Mouse (Mus musculus) hindbrain, embryonic 13.5 days (tissue): ENCODE measurements around the gene Pex16. TPM values are rescaled to one million over a fixed set of nuclear protein-coding genes. Genes with fewer than 3 reads are reported as not detected.

Experiments
- ATAC-seq: fragments of 200-750 bp; cut with Nextera tagmentation; 2 replicates; pipeline ENCODE4 v1.8.0; 2017; ENCODE audit warnings: moderate TSS enrichment; ENCODE audit not compliant: low FRiP score
- H3K27ac ChIP-seq: fragments of 300-500 bp; sonication (generic); 2 replicates; pipeline ENCODE4 v1.5.1; 2015; ENCODE audit warnings: inconsistent platforms, mild to moderate bottlenecking, moderate library complexity
- H3K27me3 ChIP-seq: fragments of 300-500 bp; sonication (generic); 2 replicates; pipeline ENCODE4 v1.6.1; 2015; ENCODE audit warnings: mild to moderate bottlenecking, inconsistent platforms
- H3K36me3 ChIP-seq: fragments of 300-500 bp; sonication (generic); 2 replicates; pipeline ENCODE4 v1.6.1; 2015; ENCODE audit warnings: mild to moderate bottlenecking, inconsistent platforms
- H3K4me1 ChIP-seq: fragments of 300-500 bp; sonication (generic); replicated peaks from 2 replicates; pipeline ENCODE4 v1.6.1; 2015; ENCODE audit warnings: inconsistent platforms
- H3K4me2 ChIP-seq: fragments of 300-500 bp; sonication (generic); 2 replicates; pipeline ENCODE4 v1.6.1; 2015; ENCODE audit warnings: inconsistent platforms, mild to moderate bottlenecking, moderate library complexity
- H3K4me3 ChIP-seq: fragments of 300-500 bp; sonication (generic); 2 replicates; pipeline ENCODE4 v1.5.1; 2015; ENCODE audit warnings: mild to moderate bottlenecking, inconsistent platforms
- H3K9ac ChIP-seq: fragments of 300-500 bp; sonication (generic); 2 replicates; pipeline ENCODE4 v1.6.1; 2015; ENCODE audit warnings: mild to moderate bottlenecking, inconsistent platforms
- H3K9me3 ChIP-seq: fragments of 300-500 bp; sonication (generic); 2 replicates; pipeline ENCODE4 v1.6.1; 2016; ENCODE audit warnings: inconsistent platforms
- WGBS: fragments of 180-500 bp; shearing (Covaris S2); methylation state at CpG from one replicate; pipeline ENCODE4 v1.1.7; 2015; 5-methylcytosine and 5-hydroxymethylcytosine counted together
- polyA plus RNA-seq: library from polyadenylated mRNA; unstranded; fragments of >200 nt; fragmentation: Nextera tagmentation; extraction: Ambion mirVana; gene quantifications from 2 replicates; pipeline ENCODE4 v1.2.1, GENCODE M21; 2015

The Pex16 gene
- polyA plus RNA-seq, 1 experiment from 2014 or later: 35.7 TPM

GRCm38 (mm10) chr2:92354224-92354623 lies 20.3 kb upstream of the Pex16 start:
- H3K36me3 ChIP-seq: peaks cover 73% of the 10 kb centered on the region
- no peak overlapping the region for H3K9ac ChIP-seq
- WGBS: 69% methylated on average over 6 of the region's 6 CpGs
- no peak overlapping the region for H3K4me3 ChIP-seq
- no peaks in the 10 kb centered on the region for H3K27me3 ChIP-seq
- H3K4me1 ChIP-seq: no peaks in the 10 kb centered on the region
- H3K27ac ChIP-seq: no peak overlapping the region
- ATAC-seq: no peak
- no peaks in the 10 kb centered on the region for H3K9me3 ChIP-seq
- H3K4me2 ChIP-seq: no peak overlapping the region

GRCm38 (mm10) chr2:92359301-92359700 lies 15.2 kb upstream of the Pex16 start:
- Histone ChIP-seq H3K4me3 (no peak overlapping the region), H3K4me2 (no peak overlapping the region), H3K27ac (no peak overlapping the region), H3K9me3 (no peaks in the 10 kb centered on the region), H3K9ac (no peak overlapping the region), H3K36me3 (peaks cover 77% of the 10 kb centered on the region), H3K27me3 (no peaks in the 10 kb centered on the region), H3K4me1 (peaks cover 8% of the 10 kb centered on the region; the same call in 1 of the 2 replicates)
- 92% methylated on average over 2 of the region's 2 CpGs for WGBS
- ATAC-seq: no peak

- WGBS: 62% methylated on average over 25 of the region's 25 CpGs
- H3K4me2 ChIP-seq: no peak overlapping the region
- H3K27ac ChIP-seq: peak overlapping the region; percentile 12
- peak overlapping the region; percentile 19; the same call in 1 of the 2 replicates for H3K9ac ChIP-seq
- H3K9me3 ChIP-seq: no peaks in the 10 kb centered on the region
- peaks cover 74% of the 10 kb centered on the region for H3K36me3 ChIP-seq
- ATAC-seq: no peak
- H3K27me3 ChIP-seq: no peaks in the 10 kb centered on the region
- peaks cover 8% of the 10 kb centered on the region; the same call in 1 of the 2 replicates for H3K4me1 ChIP-seq
- no peak overlapping the region for H3K4me3 ChIP-seq
These were observed 14.2 kb upstream of the Pex16 start for GRCm38 (mm10) chr2:92360186-92360823.

GRCm38 (mm10) chr2:92360893-92361292 lies 13.6 kb upstream of the Pex16 start:
- Histone ChIP-seq H3K9ac (no peak overlapping the region), H3K4me3 (no peak overlapping the region), H3K36me3 (peaks cover 71% of the 10 kb centered on the region), H3K27me3 (no peaks in the 10 kb centered on the region), H3K4me2 (no peak overlapping the region), H3K4me1 (peaks cover 8% of the 10 kb centered on the region; the same call in 1 of the 2 replicates), H3K9me3 (no peaks in the 10 kb centered on the region), H3K27ac (no peak overlapping the region)
- 24% methylated on average over 12 of the region's 12 CpGs for WGBS
- ATAC-seq: 0 out of 2 replicates have a peak, but pooled peaks have one; percentile 37

GRCm38 (mm10) chr2:92361795-92362194 lies 12.7 kb upstream of the Pex16 start:
- ATAC-seq: no peak
- Histone ChIP-seq H3K9ac (no peak overlapping the region), H3K9me3 (no peaks in the 10 kb centered on the region), H3K27ac (no peak overlapping the region), H3K27me3 (no peaks in the 10 kb centered on the region), H3K4me2 (no peak overlapping the region), H3K4me3 (no peak overlapping the region), H3K4me1 (peaks cover 8% of the 10 kb centered on the region; the same call in 1 of the 2 replicates), H3K36me3 (peaks cover 70% of the 10 kb centered on the region)
- WGBS: 86% methylated on average over 8 of the region's 8 CpGs

GRCm38 (mm10) chr2:92362571-92363228 lies 11.8 kb upstream of the Pex16 start:
- Histone ChIP-seq H3K4me1 (peaks cover 8% of the 10 kb centered on the region; the same call in 1 of the 2 replicates), H3K27ac (no peak overlapping the region), H3K9me3 (no peaks in the 10 kb centered on the region), H3K4me3 (no peak overlapping the region), H3K9ac (no peak overlapping the region), H3K4me2 (no peak overlapping the region), H3K36me3 (peaks cover 67% of the 10 kb centered on the region), H3K27me3 (no peaks in the 10 kb centered on the region)
- no peak for ATAC-seq
- 98% methylated on average over 6 of the region's 6 CpGs for WGBS

GRCm38 (mm10) chr2:92364086-92364485 lies 10.4 kb upstream of the Pex16 start:
- H3K36me3 ChIP-seq: peaks cover 53% of the 10 kb centered on the region
- H3K4me3 ChIP-seq: no peak overlapping the region
- no peaks in the 10 kb centered on the region for H3K9me3 ChIP-seq
- no peak overlapping the region for H3K27ac ChIP-seq
- no peak for ATAC-seq
- no peak overlapping the region for H3K9ac ChIP-seq
- peaks cover 8% of the 10 kb centered on the region for H3K27me3 ChIP-seq
- no peak overlapping the region for H3K4me2 ChIP-seq
- WGBS: 94% methylated on average over 4 of the region's 4 CpGs
- H3K4me1 ChIP-seq: peaks cover 8% of the 10 kb centered on the region; the same call in 1 of the 2 replicates

GRCm38 (mm10) chr2:92365568-92365967 lies 8.9 kb upstream of the Pex16 start:
- no peak overlapping the region for H3K4me3 ChIP-seq
- WGBS: 94% methylated on average over 10 of the region's 10 CpGs
- H3K4me1 ChIP-seq: peaks cover 8% of the 10 kb centered on the region
- no peak overlapping the region for H3K9ac ChIP-seq
- ATAC-seq: no peak
- peaks cover 38% of the 10 kb centered on the region for H3K36me3 ChIP-seq
- H3K27me3 ChIP-seq: peaks cover 23% of the 10 kb centered on the region
- no peak overlapping the region for H3K27ac ChIP-seq
- H3K4me2 ChIP-seq: no peak overlapping the region
- H3K9me3 ChIP-seq: no peaks in the 10 kb centered on the region

GRCm38 (mm10) chr2:92367383-92368029 lies 7.0 kb upstream of the Pex16 start:
- 46% methylated on average over 20 of the region's 20 CpGs for WGBS
- H3K4me2 ChIP-seq: no peak overlapping the region
- no peaks in the 10 kb centered on the region for H3K9me3 ChIP-seq
- no peak overlapping the region for H3K9ac ChIP-seq
- H3K36me3 ChIP-seq: peaks cover 30% of the 10 kb centered on the region
- ATAC-seq: no peak
- H3K4me1 ChIP-seq: peaks cover 27% of the 10 kb centered on the region
- no peak overlapping the region for H3K4me3 ChIP-seq
- no peak overlapping the region for H3K27ac ChIP-seq
- peaks cover 41% of the 10 kb centered on the region for H3K27me3 ChIP-seq

- H3K9me3 ChIP-seq: no peaks in the 10 kb centered on the region
- 12% methylated on average over 17 of the region's 19 CpGs for WGBS
- H3K4me2 ChIP-seq: peak overlapping the region; percentile 59
- H3K4me3 ChIP-seq: peak overlapping the region; percentile 38
- peaks cover 41% of the 10 kb centered on the region for H3K27me3 ChIP-seq
- ATAC-seq: no peak
- H3K27ac ChIP-seq: no peak overlapping the region
- peaks cover 45% of the 10 kb centered on the region for H3K4me1 ChIP-seq
- peak overlapping the region; percentile 66 for H3K9ac ChIP-seq
- H3K36me3 ChIP-seq: peaks cover 12% of the 10 kb centered on the region; the same call in 1 of the 2 replicates
These were observed 4.1 kb upstream of the Pex16 start for GRCm38 (mm10) chr2:92370375-92370774.

- peak overlapping the region; percentile 38 for H3K4me3 ChIP-seq
- no peak for ATAC-seq
- 2% methylated on average over 43 of the region's 45 CpGs for WGBS
- peak overlapping the region; percentile 59 for H3K4me2 ChIP-seq
- peak overlapping the region; percentile 3; the same call in 1 of the 2 replicates for H3K27ac ChIP-seq
- H3K4me1 ChIP-seq: peaks cover 51% of the 10 kb centered on the region
- no peaks in the 10 kb centered on the region for H3K9me3 ChIP-seq
- peaks cover 41% of the 10 kb centered on the region for H3K27me3 ChIP-seq
- peak overlapping the region; percentile 66 for H3K9ac ChIP-seq
- peaks cover 9% of the 10 kb centered on the region; the same call in 1 of the 2 replicates for H3K36me3 ChIP-seq
These were observed 3.4 kb upstream of the Pex16 start for GRCm38 (mm10) chr2:92370821-92371805.
